Mouse (Mus musculus) liver, embryonic 13.5 days (tissue): ENCODE data around the gene Cacnb4. TPM values are rescaled to one million over a fixed set of nuclear protein-coding genes. Genes with fewer than 3 reads are reported as not detected.

ENCODE experiments used
- ATAC-seq: fragments of 200-750 bp; cut with Nextera tagmentation; 2 replicates; pipeline ENCODE4 v1.8.0; 2017; ENCODE audit warnings: low read depth, mild to moderate bottlenecking, moderate number of reproducible peaks, moderate library complexity
- DNase-seq: peaks from one replicate; pipeline ENCODE4 v3.0.0; 2022
- H3K27ac ChIP-seq: fragments of 300-500 bp; sonication (generic); 2 replicates; pipeline ENCODE4 v1.5.1; 2015; ENCODE audit warnings: moderate library complexity, mild to moderate bottlenecking, inconsistent platforms
- H3K27me3 ChIP-seq: fragments of 300-500 bp; sonication (generic); 2 replicates; pipeline ENCODE4 v1.6.1; 2015; ENCODE audit warnings: mild to moderate bottlenecking, inconsistent platforms
- H3K36me3 ChIP-seq: fragments of 300-500 bp; sonication (generic); 2 replicates; pipeline ENCODE4 v1.6.1; 2015; ENCODE audit warnings: mild to moderate bottlenecking, inconsistent platforms
- H3K4me1 ChIP-seq: fragments of 300-500 bp; sonication (generic); replicated peaks from 2 replicates; pipeline ENCODE4 v1.6.1; 2015; ENCODE audit warnings: inconsistent platforms
- H3K4me2 ChIP-seq: fragments of 300-500 bp; sonication (generic); 2 replicates; pipeline ENCODE4 v1.6.1; 2015; ENCODE audit warnings: inconsistent platforms, mild to moderate bottlenecking, moderate library complexity
- H3K4me3 ChIP-seq: fragments of 300-500 bp; sonication (generic); replicated peaks from 2 replicates; pipeline ENCODE4 v1.5.1; 2015; ENCODE audit warnings: mild to moderate bottlenecking, inconsistent platforms
- H3K9ac ChIP-seq: fragments of 300-500 bp; sonication (generic); 2 replicates; pipeline ENCODE4 v1.6.1; 2015; ENCODE audit warnings: mild to moderate bottlenecking, inconsistent platforms
- H3K9me3 ChIP-seq: fragments of 300-500 bp; sonication (generic); replicated peaks from 2 replicates; pipeline ENCODE4 v1.6.1; 2016; ENCODE audit warnings: inconsistent platforms
- WGBS: fragments of 180-500 bp; shearing (Covaris S2); methylation state at CpG from one replicate; pipeline ENCODE4 v1.1.7; 2015; ENCODE audit not compliant: insufficient replicate concordance; 5-methylcytosine and 5-hydroxymethylcytosine counted together
- polyA plus RNA-seq: library from polyadenylated mRNA; unstranded; fragments of >200 nt; fragmentation: Nextera tagmentation; extraction: Ambion mirVana; gene quantifications from 2 replicates; pipeline ENCODE4 v1.2.1, GENCODE M21; 2015

Cacnb4 gene
- polyA plus RNA-seq, 1 experiment from 2014 or later, result 0.50 TPM

- DNase-seq (no peak), ATAC-seq (no peak)
- no peak overlapping the region for H3K9ac ChIP-seq
- H3K36me3 ChIP-seq, result no peaks in the 10 kb centered on the region
- no peak overlapping the region for H3K4me2 ChIP-seq
- no peak overlapping the region for H3K4me3 ChIP-seq
- WGBS, result 75% methylated on average over 12 of the region's 12 CpGs
- 0 out of 2 replicates have a peak, but pooled peaks cover 4% of the 10 kb centered on the region for H3K4me1 ChIP-seq
- H3K27ac ChIP-seq, result no peak overlapping the region
- no peaks in the 10 kb centered on the region for H3K9me3 ChIP-seq
- no peaks in the 10 kb centered on the region for H3K27me3 ChIP-seq
These were observed 215.2 kb downstream of the Cacnb4 start for GRCm38 (mm10) chr2:52461206-52461967.

- H3K27ac ChIP-seq, result no peak overlapping the region
- no peaks in the 10 kb centered on the region for H3K27me3 ChIP-seq
- H3K9ac ChIP-seq, result no peak overlapping the region
- no peaks in the 10 kb centered on the region for H3K36me3 ChIP-seq
- H3K4me1 ChIP-seq, result no peaks in the 10 kb centered on the region
- no peaks in the 10 kb centered on the region for H3K9me3 ChIP-seq
- ATAC-seq (no peak), DNase-seq (no peak)
- no peak overlapping the region for H3K4me2 ChIP-seq
- no peak overlapping the region for H3K4me3 ChIP-seq
- WGBS, result 62% methylated on average over 7 of the region's 7 CpGs
These were observed 220.8 kb downstream of the Cacnb4 start for GRCm38 (mm10) chr2:52455606-52456479.

GRCm38 (mm10) chr2:52449818-52450217 is 226.8 kb downstream of the Cacnb4 start:
- Histone ChIP-seq H3K9me3 (no peaks in the 10 kb centered on the region), H3K9ac (no peak overlapping the region), H3K4me3 (no peak overlapping the region), H3K4me2 (no peak overlapping the region), H3K36me3 (no peaks in the 10 kb centered on the region), H3K4me1 (peaks cover 39% of the 10 kb centered on the region), H3K27me3 (no peaks in the 10 kb centered on the region), H3K27ac (no peak overlapping the region)
- DNase-seq (no peak), ATAC-seq (no peak)
- 45% methylated on average over 8 of the region's 8 CpGs for WGBS

GRCm38 (mm10) chr2:52448916-52449315 is 227.7 kb downstream of the Cacnb4 start:
- Histone ChIP-seq H3K9ac (no peak overlapping the region), H3K27me3 (no peaks in the 10 kb centered on the region), H3K36me3 (no peaks in the 10 kb centered on the region), H3K9me3 (no peaks in the 10 kb centered on the region), H3K4me3 (no peak overlapping the region), H3K4me2 (peak overlapping the region; percentile 42; the same call in 1 of the 2 replicates), H3K4me1 (peaks cover 39% of the 10 kb centered on the region), H3K27ac (peak overlapping the region; percentile 78)
- peak; percentile 97 for ATAC-seq
- 7% methylated on average over 1 of the region's 1 CpGs for WGBS
- no peak for DNase-seq

GRCm38 (mm10) chr2:52446648-52447047 is 230.0 kb downstream of the Cacnb4 start:
- Histone ChIP-seq H3K4me2 (no peak overlapping the region), H3K9me3 (no peaks in the 10 kb centered on the region), H3K27me3 (no peaks in the 10 kb centered on the region), H3K9ac (no peak overlapping the region), H3K36me3 (no peaks in the 10 kb centered on the region), H3K27ac (no peak overlapping the region), H3K4me1 (peaks cover 47% of the 10 kb centered on the region), H3K4me3 (no peak overlapping the region)
- 37% methylated on average over 5 of the region's 5 CpGs for WGBS
- ATAC-seq (no peak), DNase-seq (no peak)

GRCm38 (mm10) chr2:52442125-52442524 is 234.5 kb downstream of the Cacnb4 start:
- 49% methylated on average over 5 of the region's 5 CpGs for WGBS
- no peaks in the 10 kb centered on the region for H3K9me3 ChIP-seq
- no peaks in the 10 kb centered on the region for H3K36me3 ChIP-seq
- no peaks in the 10 kb centered on the region for H3K27me3 ChIP-seq
- no peak overlapping the region for H3K4me2 ChIP-seq
- DNase-seq, result no peak
- H3K4me3 ChIP-seq, result no peak overlapping the region
- H3K27ac ChIP-seq, result no peak overlapping the region
- ATAC-seq, result peak; percentile 53; the same call in 1 of the 2 replicates
- no peak overlapping the region for H3K9ac ChIP-seq
- peaks cover 18% of the 10 kb centered on the region for H3K4me1 ChIP-seq

GRCm38 (mm10) chr2:52440420-52441015 is 236.1 kb downstream of the Cacnb4 start:
- no peaks in the 10 kb centered on the region for H3K27me3 ChIP-seq
- H3K4me3 ChIP-seq, result no peak overlapping the region
- H3K4me2 ChIP-seq, result no peak overlapping the region
- DNase-seq, result no peak
- H3K9me3 ChIP-seq, result no peaks in the 10 kb centered on the region
- no peak overlapping the region for H3K9ac ChIP-seq
- no peak overlapping the region for H3K27ac ChIP-seq
- WGBS, result 68% methylated on average over 4 of the region's 4 CpGs
- ATAC-seq, result no peak
- H3K4me1 ChIP-seq, result peaks cover 8% of the 10 kb centered on the region
- H3K36me3 ChIP-seq, result no peaks in the 10 kb centered on the region

- DNase-seq (no peak), ATAC-seq (no peak)
- H3K4me1 ChIP-seq, result peaks cover 8% of the 10 kb centered on the region
- H3K4me2 ChIP-seq, result no peak overlapping the region
- H3K27ac ChIP-seq, result no peak overlapping the region
- H3K4me3 ChIP-seq, result no peak overlapping the region
- H3K27me3 ChIP-seq, result no peaks in the 10 kb centered on the region
- H3K9me3 ChIP-seq, result no peaks in the 10 kb centered on the region
- WGBS, result 79% methylated on average over 4 of the region's 4 CpGs
- no peak overlapping the region for H3K9ac ChIP-seq
- H3K36me3 ChIP-seq, result no peaks in the 10 kb centered on the region
These were observed 238.2 kb downstream of the Cacnb4 start for GRCm38 (mm10) chr2:52438437-52438836.

GRCm38 (mm10) chr2:52438013-52438412 is 238.6 kb downstream of the Cacnb4 start:
- H3K9me3 ChIP-seq, result no peaks in the 10 kb centered on the region
- no peaks in the 10 kb centered on the region for H3K36me3 ChIP-seq
- H3K9ac ChIP-seq, result no peak overlapping the region
- no peak overlapping the region for H3K27ac ChIP-seq
- DNase-seq (no peak), ATAC-seq (no peak)
- no peak overlapping the region for H3K4me3 ChIP-seq
- no peak overlapping the region for H3K4me2 ChIP-seq
- H3K4me1 ChIP-seq, result peaks cover 8% of the 10 kb centered on the region
- H3K27me3 ChIP-seq, result no peaks in the 10 kb centered on the region
- 50% methylated on average over 6 of the region's 6 CpGs for WGBS

GRCm38 (mm10) chr2:52435919-52436632 is 240.6 kb downstream of the Cacnb4 start:
- WGBS, result 73% methylated on average over 14 of the region's 14 CpGs
- H3K4me3 ChIP-seq, result no peak overlapping the region

GRCm38 (mm10) chr2:52433365-52433764 is 243.3 kb downstream of the Cacnb4 start:
- WGBS, result 70% methylated on average over 7 of the region's 7 CpGs
- H3K4me1 ChIP-seq, result no peaks in the 10 kb centered on the region
- no peak for DNase-seq
- H3K9ac ChIP-seq, result no peak overlapping the region
- H3K27me3 ChIP-seq, result no peaks in the 10 kb centered on the region
- ATAC-seq, result no peak
- H3K4me2 ChIP-seq, result no peak overlapping the region
- no peak overlapping the region for H3K4me3 ChIP-seq
- H3K9me3 ChIP-seq, result no peaks in the 10 kb centered on the region
- no peak overlapping the region for H3K27ac ChIP-seq
- H3K36me3 ChIP-seq, result no peaks in the 10 kb centered on the region

More at GRCm38 (mm10) chr2:52435919-52436632, 240.6 kb downstream of the Cacnb4 start:
- no peaks in the 10 kb centered on the region for H3K36me3 ChIP-seq
- H3K4me1 ChIP-seq, result no peaks in the 10 kb centered on the region
- no peak overlapping the region for H3K4me2 ChIP-seq
- DNase-seq (no peak), ATAC-seq (no peak)
- H3K27ac ChIP-seq, result no peak overlapping the region
- no peaks in the 10 kb centered on the region for H3K27me3 ChIP-seq
- no peak overlapping the region for H3K9ac ChIP-seq
- H3K9me3 ChIP-seq, result no peaks in the 10 kb centered on the region
